Mouse (Mus musculus): ENCODE results near the gene Rsph14. TPM values are rescaled to one million over a fixed set of nuclear protein-coding genes. Genes with fewer than 3 reads are reported as not detected.

Gene Rsph14
- polyA plus RNA-seq, 1 experiment = not detected

DNA sequence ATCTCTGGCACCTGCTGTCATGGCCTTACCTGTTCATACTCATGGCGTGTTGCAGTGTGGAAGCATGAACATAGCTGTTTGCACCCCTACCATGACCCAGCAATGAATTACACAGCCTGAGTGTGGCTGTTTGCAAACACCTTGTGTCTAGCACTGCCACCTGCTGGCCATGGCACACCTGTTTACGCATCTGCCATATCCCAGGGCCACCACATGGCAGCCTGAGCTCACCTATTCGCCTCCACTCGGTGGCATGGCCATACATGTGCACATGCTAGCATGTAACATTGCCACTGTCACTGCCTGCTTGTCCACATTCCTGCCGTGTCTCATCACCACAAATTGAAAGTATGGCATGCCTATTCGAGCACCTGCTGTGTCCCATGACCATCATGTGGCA, 102.8 kb downstream of the Rsph14 start:
- no peak overlapping the region for H3K4me3 ChIP-seq (ENCODE audit: insufficient read depth, low read length)
- H3K27ac ChIP-seq (ENCODE audit: insufficient read depth, low read depth, low read length) = no peak overlapping the region
- H3K4me1 ChIP-seq (ENCODE audit: control insufficient read depth, insufficient read depth, low read length) = no peaks in the 10 kb centered on the region
- TF ChIP-seq POLR2A (IDR thresholded peaks at IDR 0.05; ENCODE audit: borderline replicate concordance, low read depth, low read length) (no peak), CTCF (IDR thresholded peaks at IDR 0.05; ENCODE audit: low read depth, low read length) (no peak)

DNA sequence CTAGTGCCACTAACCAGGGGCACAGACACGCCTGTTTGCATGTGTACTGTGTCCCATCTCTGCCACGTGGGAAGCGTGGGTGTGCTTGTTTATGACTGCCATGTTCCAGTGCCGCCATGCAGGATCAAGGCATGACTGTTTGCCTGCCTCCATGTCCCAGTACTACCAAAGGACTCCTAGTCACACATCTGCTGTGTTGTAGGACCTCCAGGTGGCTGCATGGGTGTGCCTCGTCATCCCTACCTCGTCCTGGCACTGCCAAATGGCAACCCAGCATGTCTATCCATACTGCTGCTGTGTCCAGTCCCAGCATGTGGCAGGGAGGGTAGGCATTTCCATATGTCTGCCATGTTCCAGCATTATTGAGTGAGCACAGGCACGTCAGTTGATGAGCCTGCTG, 104.1 kb downstream of the Rsph14 start:
- TF ChIP-seq CTCF (IDR thresholded peaks at IDR 0.05; ENCODE audit: low read depth, low read length) (no peak), POLR2A (IDR thresholded peaks at IDR 0.05; ENCODE audit: borderline replicate concordance, low read depth, low read length) (no peak)
- no peaks in the 10 kb centered on the region for H3K4me1 ChIP-seq (ENCODE audit: control insufficient read depth, insufficient read depth, low read length)
- no peak overlapping the region for H3K4me3 ChIP-seq (ENCODE audit: insufficient read depth, low read length)

DNA sequence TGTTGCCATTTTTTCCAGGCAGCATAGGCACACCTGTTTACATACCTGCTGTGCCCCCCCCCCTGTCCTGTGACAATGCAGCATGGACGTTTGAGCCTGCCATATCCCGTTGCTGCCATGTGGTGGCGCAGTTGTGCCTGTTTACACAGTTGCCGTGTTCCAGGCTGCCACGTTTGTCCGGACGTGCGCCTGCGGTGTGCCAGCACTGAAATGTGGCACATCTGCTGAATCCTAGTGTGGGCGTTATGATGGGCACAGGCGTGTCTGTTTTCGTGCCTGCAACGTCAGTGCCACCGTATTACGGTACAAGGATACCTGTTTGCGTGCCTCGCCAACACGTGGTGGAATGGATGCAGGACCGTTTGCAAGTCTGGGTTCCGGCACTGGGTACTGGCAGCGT, 107.1 kb downstream of the Rsph14 start:
- TF ChIP-seq POLR2A (IDR thresholded peaks at IDR 0.05; ENCODE audit: borderline replicate concordance, low read depth, low read length) (no peak), CTCF (IDR thresholded peaks at IDR 0.05; ENCODE audit: low read depth, low read length) (no peak)
- Histone ChIP-seq H3K4me1 (ENCODE audit: control insufficient read depth, insufficient read depth, low read length) (no peaks in the 10 kb centered on the region), H3K4me3 (ENCODE audit: insufficient read depth, low read length) (no peak overlapping the region), H3K27ac (ENCODE audit: insufficient read depth, low read depth, low read length) (no peak overlapping the region)

More for the DNA sequence above, 104.1 kb downstream of the Rsph14 start:
- H3K27ac ChIP-seq (ENCODE audit: insufficient read depth, low read depth, low read length) = no peak overlapping the region

DNA sequence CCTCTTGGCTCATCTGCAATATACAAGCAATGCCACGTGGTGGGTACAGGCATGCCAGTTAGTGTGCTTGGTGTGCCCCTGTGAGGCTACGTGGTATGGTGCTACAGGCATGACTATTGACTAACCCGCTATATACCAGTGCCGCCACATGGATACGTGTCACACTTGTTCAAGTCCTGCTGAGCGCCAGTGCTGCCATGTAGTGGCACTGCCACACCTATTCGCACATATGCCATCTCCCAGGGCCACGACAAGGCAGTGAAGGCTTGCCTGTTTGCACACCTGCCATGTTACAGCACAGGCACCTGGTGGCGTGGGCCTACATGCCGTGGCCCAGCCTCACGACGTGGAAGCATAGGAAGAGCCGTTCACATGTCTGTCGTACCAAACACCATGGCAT, 108.1 kb downstream of the Rsph14 start:
- H3K4me3 ChIP-seq (ENCODE audit: insufficient read depth, low read length) = no peak overlapping the region
- no peaks in the 10 kb centered on the region for H3K4me1 ChIP-seq (ENCODE audit: control insufficient read depth, insufficient read depth, low read length)
- no peak overlapping the region for H3K27ac ChIP-seq (ENCODE audit: insufficient read depth, low read depth, low read length)
- TF ChIP-seq POLR2A (IDR thresholded peaks at IDR 0.05; ENCODE audit: borderline replicate concordance, low read depth, low read length) = no peak
- no peak for TF ChIP-seq CTCF (IDR thresholded peaks at IDR 0.05; ENCODE audit: low read depth, low read length)

DNA sequence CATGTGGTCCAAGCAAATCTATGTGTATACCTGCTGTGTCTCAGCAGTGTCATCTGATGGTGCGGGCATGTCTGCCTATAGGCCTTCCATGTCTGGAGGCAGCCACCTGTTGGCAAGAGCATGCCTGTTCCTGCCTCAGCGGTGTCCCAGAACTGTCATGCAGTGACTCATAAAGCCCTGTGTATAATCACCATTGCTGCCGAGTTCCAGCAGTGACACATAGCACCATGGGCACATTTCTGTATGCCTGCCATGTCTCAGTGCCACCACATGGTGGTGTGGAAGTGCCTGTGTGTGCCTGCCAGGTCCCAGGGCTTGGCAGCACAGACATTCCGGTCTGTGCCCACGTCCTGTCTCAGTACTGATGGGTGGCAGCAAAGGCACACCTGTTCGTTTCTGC, 109.6 kb downstream of the Rsph14 start:
- TF ChIP-seq CTCF (IDR thresholded peaks at IDR 0.05; ENCODE audit: low read depth, low read length) = no peak
- no peak for TF ChIP-seq POLR2A (IDR thresholded peaks at IDR 0.05; ENCODE audit: borderline replicate concordance, low read depth, low read length)
- Histone ChIP-seq H3K27ac (ENCODE audit: insufficient read depth, low read depth, low read length) (no peak overlapping the region), H3K4me3 (ENCODE audit: insufficient read depth, low read length) (no peak overlapping the region), H3K4me1 (ENCODE audit: control insufficient read depth, insufficient read depth, low read length) (no peaks in the 10 kb centered on the region)

DNA sequence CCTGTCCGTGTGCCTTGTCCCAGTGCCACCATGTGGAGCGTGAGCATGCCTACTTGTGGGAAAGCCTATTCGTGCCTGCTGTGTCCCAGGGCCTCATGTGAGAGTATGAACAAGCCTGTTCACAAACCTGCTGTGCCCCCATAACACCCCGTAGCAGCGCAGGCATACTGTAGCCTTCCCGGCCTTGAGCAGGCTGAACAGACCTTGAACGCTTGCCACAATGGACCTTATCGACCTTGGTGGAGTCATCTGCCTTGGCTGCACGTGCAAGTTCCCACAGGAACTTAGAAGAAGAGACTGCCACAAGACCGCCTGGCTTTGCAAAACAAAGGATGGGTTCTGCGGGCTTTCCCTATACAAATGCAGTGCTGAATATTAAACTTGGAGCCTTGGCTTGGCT, 110.8 kb downstream of the Rsph14 start:
- Histone ChIP-seq H3K4me3 (ENCODE audit: insufficient read depth, low read length) (no peak overlapping the region), H3K4me1 (ENCODE audit: control insufficient read depth, insufficient read depth, low read length) (no peaks in the 10 kb centered on the region), H3K27ac (ENCODE audit: insufficient read depth, low read depth, low read length) (no peak overlapping the region)
- TF ChIP-seq POLR2A (IDR thresholded peaks at IDR 0.05; ENCODE audit: borderline replicate concordance, low read depth, low read length) = no peak
- no peak for TF ChIP-seq CTCF (IDR thresholded peaks at IDR 0.05; ENCODE audit: low read depth, low read length)

DNA sequence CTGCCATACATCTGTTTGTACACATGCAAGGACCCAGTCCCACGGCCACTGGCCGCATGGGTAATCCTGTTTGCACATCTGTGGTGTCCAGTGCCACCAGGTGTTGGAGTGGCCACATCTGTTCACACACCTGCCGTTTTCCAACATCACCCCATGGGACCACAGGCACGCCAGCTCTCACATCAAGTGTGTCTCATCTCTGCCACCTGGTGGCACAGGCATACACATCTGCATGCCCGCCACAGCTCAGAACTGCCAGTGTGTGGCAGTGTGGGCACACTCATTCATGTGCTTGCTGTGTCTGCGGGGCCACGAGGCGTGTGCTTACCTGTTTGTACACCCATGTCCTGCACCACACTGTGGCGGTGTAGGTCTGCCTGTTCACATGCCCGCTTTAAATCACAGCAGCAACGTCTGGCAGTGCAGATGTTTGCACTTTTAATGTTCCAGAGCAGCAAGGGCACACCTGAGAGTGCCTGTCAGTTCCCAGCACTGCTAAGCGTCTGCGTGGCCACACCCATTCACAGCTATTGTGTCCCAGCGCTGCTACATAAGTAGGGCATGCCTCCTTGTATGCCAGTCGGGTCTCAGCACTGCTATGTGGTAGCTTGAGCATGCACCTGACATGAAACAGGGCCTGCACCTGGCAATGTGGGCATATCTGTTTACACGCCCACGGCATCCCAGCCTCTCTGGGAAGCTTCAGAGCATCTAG, 111.4 kb downstream of the Rsph14 start:
- no peak for TF ChIP-seq CTCF (IDR thresholded peaks at IDR 0.05; ENCODE audit: low read depth, low read length)
- no peak for TF ChIP-seq POLR2A (IDR thresholded peaks at IDR 0.05; ENCODE audit: borderline replicate concordance, low read depth, low read length)
- no peak overlapping the region for H3K27ac ChIP-seq (ENCODE audit: insufficient read depth, low read depth, low read length)
- no peak overlapping the region for H3K4me3 ChIP-seq (ENCODE audit: insufficient read depth, low read length)

DNA sequence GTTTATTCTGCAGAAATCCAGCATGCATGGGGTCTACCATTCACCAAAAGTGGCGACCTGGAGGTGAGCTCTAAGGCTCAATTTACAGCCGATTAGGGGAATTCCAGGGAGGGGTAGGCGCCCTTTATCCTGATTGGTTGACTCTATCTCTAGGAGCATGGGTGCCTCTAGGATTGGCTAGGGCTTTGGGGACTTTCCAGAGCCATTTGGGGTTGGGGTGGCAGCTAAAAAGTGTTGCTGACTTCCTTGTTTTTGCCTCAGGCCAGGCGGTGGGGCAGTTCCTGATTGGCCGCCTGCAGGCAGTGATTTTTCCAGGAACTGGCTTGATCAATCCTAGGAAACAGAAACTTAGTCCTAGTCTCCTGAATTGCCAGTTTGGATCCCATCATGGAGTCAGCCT, 113.1 kb downstream of the Rsph14 start:
- no peaks in the 10 kb centered on the region for H3K4me1 ChIP-seq (ENCODE audit: control insufficient read depth, insufficient read depth, low read length)
- no peak for TF ChIP-seq CTCF (IDR thresholded peaks at IDR 0.05; ENCODE audit: low read depth, low read length)
- no peak for TF ChIP-seq POLR2A (IDR thresholded peaks at IDR 0.05; ENCODE audit: borderline replicate concordance, low read depth, low read length)
- H3K27ac ChIP-seq (ENCODE audit: insufficient read depth, low read depth, low read length) = no peak overlapping the region
- H3K4me3 ChIP-seq (ENCODE audit: insufficient read depth, low read length) = no peak overlapping the region

More for the DNA sequence above, 111.4 kb downstream of the Rsph14 start:
- no peaks in the 10 kb centered on the region for H3K4me1 ChIP-seq (ENCODE audit: control insufficient read depth, insufficient read depth, low read length)

DNA sequence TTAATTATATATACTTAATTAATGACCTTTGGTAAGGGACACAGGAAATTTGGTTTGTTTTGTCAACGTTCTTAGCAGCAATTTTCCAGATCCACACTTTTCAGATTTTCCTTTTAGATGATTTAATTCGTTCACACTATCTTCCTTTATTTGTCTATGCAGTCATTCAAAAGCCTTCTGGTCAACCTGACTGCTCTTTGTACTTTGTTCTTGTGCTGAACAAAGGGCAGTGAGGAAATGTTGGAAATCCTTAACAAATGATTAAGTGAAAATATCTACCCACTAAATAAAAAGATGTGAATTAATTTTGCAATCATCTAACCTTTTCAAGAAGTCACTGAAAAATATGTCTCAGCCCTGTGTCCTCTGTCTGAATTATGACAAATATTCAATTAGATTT, 124.0 kb downstream of the Rsph14 start:
- H3K4me3 ChIP-seq (ENCODE audit: insufficient read depth, low read length) = no peak overlapping the region
- no peaks in the 10 kb centered on the region for H3K4me1 ChIP-seq (ENCODE audit: control insufficient read depth, insufficient read depth, low read length)
- TF ChIP-seq CTCF (IDR thresholded peaks at IDR 0.05; ENCODE audit: low read depth, low read length) (no peak), POLR2A (IDR thresholded peaks at IDR 0.05; ENCODE audit: borderline replicate concordance, low read depth, low read length) (no peak)
- H3K27ac ChIP-seq (ENCODE audit: insufficient read depth, low read depth, low read length) = no peak overlapping the region

Other genes starting within 250 kb of the Rsph14 start
- not detected in 2 replicates for gene Gnaz, start 65.4 kb downstream of the Rsph14 start, polyA plus RNA-seq (2012; ENCODE audit: insufficient read depth, insufficient read length, missing spikeins)
- 0.82 and 1.7 TPM in 2 replicates for gene Rab36, start 4.5 kb upstream of the Rsph14 start, polyA plus RNA-seq (2012; ENCODE audit: insufficient read depth, insufficient read length, missing spikeins)
- gene Bcr, start 28.0 kb upstream of the Rsph14 start, polyA plus RNA-seq (2012; ENCODE audit: insufficient read depth, insufficient read length, missing spikeins) = 1.9 and 2.1 TPM in 2 replicates
- 41.4 and 42.1 TPM in 2 replicates for gene Specc1l, start 179.5 kb upstream of the Rsph14 start, polyA plus RNA-seq (2012; ENCODE audit: insufficient read depth, insufficient read length, missing spikeins)

Measured in bone marrow macrophage, adult 2 months (primary cell).